Mouse (Mus musculus): Measurements from ENCODE around the gene Mydgf. TPM values are rescaled to one million over a fixed set of nuclear protein-coding genes. Genes with fewer than 3 reads are reported as not detected.

Mydgf gene
- polyA plus RNA-seq, 1 experiment: 27.5 TPM

GRCm38 (mm10) chr17:56148790-56149618, 34.7 kb downstream of the Mydgf start:
- peak overlapping the region; percentile 46 for H3K4me3 ChIP-seq (ENCODE audit: extremely low read depth, insufficient read depth, insufficient read length)
- no peak overlapping the region for H3K27ac ChIP-seq (ENCODE audit: insufficient read depth, low read length)
- no peak for TF ChIP-seq CTCF (IDR thresholded peaks at IDR 0.05; ENCODE audit: extremely low read depth, insufficient read depth, insufficient read length, insufficient replicate concordance)
- no peak for TF ChIP-seq POLR2A (IDR thresholded peaks at IDR 0.05; ENCODE audit: low read depth, low read length)
- no peaks in the 10 kb centered on the region for H3K36me3 ChIP-seq (ENCODE audit: control insufficient read depth, insufficient read depth, low read length)
- H3K4me1 ChIP-seq (ENCODE audit: control insufficient read depth, insufficient read depth, insufficient read length): peaks cover 6% of the 10 kb centered on the region
- WGBS: 8% methylated on average over 30 of the region's 30 CpGs
- DNase-seq (ENCODE audit: low read depth in 1 of 2, low spot score in 2 of 2): no peak
- H3K27me3 ChIP-seq (ENCODE audit: control insufficient read depth, insufficient read depth, low read length): no peaks in the 10 kb centered on the region

DNA sequence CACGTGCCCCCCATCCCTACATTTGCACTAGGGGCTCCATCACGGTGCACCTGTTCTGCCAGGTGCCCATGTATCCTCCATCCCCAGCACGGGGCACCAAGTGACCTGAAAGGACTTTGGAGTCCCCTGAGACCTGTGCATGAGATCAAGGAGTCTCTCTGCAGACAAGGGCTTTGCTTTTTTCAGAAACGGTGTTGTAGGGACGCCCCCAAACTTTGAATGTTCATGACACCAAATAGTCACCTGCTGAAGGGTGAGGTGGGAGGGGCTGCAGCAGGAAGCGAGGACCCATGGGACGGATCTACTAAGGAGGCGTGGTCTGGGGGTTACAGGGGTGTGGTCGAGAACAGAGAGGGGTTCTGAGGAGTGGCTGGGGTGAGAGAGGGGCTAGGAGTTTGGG, 35.4 kb downstream of the Mydgf start:
- WGBS: 22% methylated on average over 9 of the region's 9 CpGs
- H3K36me3 ChIP-seq (ENCODE audit: control insufficient read depth, insufficient read depth, low read length): no peaks in the 10 kb centered on the region
- TF ChIP-seq POLR2A (IDR thresholded peaks at IDR 0.05; ENCODE audit: low read depth, low read length) (no peak), CTCF (IDR thresholded peaks at IDR 0.05; ENCODE audit: extremely low read depth, insufficient read depth, insufficient read length, insufficient replicate concordance) (no peak)
- peak overlapping the region; percentile 46; the same call in 1 of the 2 replicates for H3K4me3 ChIP-seq (ENCODE audit: extremely low read depth, insufficient read depth, insufficient read length)
- no peaks in the 10 kb centered on the region for H3K27me3 ChIP-seq (ENCODE audit: control insufficient read depth, insufficient read depth, low read length)
- DNase-seq (ENCODE audit: low read depth in 1 of 2, low spot score in 2 of 2): peak; percentile 31 to 44
- no peak overlapping the region for H3K27ac ChIP-seq (ENCODE audit: insufficient read depth, low read length)
- peaks cover 6% of the 10 kb centered on the region for H3K4me1 ChIP-seq (ENCODE audit: control insufficient read depth, insufficient read depth, insufficient read length)

DNA sequence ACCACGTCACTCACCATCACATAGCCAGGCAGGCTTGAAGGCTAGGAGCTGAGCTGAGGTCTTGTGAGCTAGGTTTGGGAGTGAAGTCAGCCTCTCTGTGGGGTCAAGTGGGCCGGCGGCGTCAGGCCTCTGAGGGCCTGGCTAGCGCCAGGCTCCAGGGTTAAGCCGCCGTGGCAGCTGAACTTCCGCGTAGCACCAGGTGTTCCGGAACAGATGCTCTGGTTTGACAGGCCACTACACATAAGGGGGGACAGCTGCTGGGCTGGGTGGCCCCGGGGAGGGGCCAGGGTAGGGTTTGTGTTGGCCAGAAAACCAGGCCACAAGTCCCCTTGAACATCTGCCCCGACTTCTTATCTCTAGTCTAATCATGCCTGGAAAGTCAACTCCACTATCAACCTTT, 36.3 kb downstream of the Mydgf start:
- Histone ChIP-seq H3K4me1 (ENCODE audit: control insufficient read depth, insufficient read depth, insufficient read length) (peaks cover 6% of the 10 kb centered on the region), H3K27ac (ENCODE audit: insufficient read depth, low read length) (no peak overlapping the region), H3K36me3 (ENCODE audit: control insufficient read depth, insufficient read depth, low read length) (no peaks in the 10 kb centered on the region), H3K27me3 (ENCODE audit: control insufficient read depth, insufficient read depth, low read length) (no peaks in the 10 kb centered on the region), H3K4me3 (ENCODE audit: extremely low read depth, insufficient read depth, insufficient read length) (no peak overlapping the region)
- WGBS: 51% methylated on average over 12 of the region's 12 CpGs
- DNase-seq (ENCODE audit: low read depth in 1 of 2, low spot score in 2 of 2): no peak
- TF ChIP-seq CTCF (IDR thresholded peaks at IDR 0.05; ENCODE audit: extremely low read depth, insufficient read depth, insufficient read length, insufficient replicate concordance) (no peak), POLR2A (IDR thresholded peaks at IDR 0.05; ENCODE audit: low read depth, low read length) (no peak)

- H3K4me3 ChIP-seq (ENCODE audit: extremely low read depth, insufficient read depth, insufficient read length): no peak overlapping the region
- 0 out of 2 replicates have a peak, but pooled peaks cover 1% of the 10 kb centered on the region for H3K27me3 ChIP-seq (ENCODE audit: control insufficient read depth, insufficient read depth, low read length)
- 59% methylated on average over 9 of the region's 9 CpGs for WGBS
- H3K4me1 ChIP-seq (ENCODE audit: control insufficient read depth, insufficient read depth, insufficient read length): peaks cover 6% of the 10 kb centered on the region
- H3K36me3 ChIP-seq (ENCODE audit: control insufficient read depth, insufficient read depth, low read length): no peaks in the 10 kb centered on the region
- TF ChIP-seq CTCF (IDR thresholded peaks at IDR 0.05; ENCODE audit: extremely low read depth, insufficient read depth, insufficient read length, insufficient replicate concordance): no peak
- no peak for TF ChIP-seq POLR2A (IDR thresholded peaks at IDR 0.05; ENCODE audit: low read depth, low read length)
- no peak for DNase-seq (ENCODE audit: low read depth in 1 of 2, low spot score in 2 of 2)
- H3K27ac ChIP-seq (ENCODE audit: insufficient read depth, low read length): no peak overlapping the region
Measured at GRCm38 (mm10) chr17:56146131-56146530, 37.6 kb downstream of the Mydgf start.

DNA sequence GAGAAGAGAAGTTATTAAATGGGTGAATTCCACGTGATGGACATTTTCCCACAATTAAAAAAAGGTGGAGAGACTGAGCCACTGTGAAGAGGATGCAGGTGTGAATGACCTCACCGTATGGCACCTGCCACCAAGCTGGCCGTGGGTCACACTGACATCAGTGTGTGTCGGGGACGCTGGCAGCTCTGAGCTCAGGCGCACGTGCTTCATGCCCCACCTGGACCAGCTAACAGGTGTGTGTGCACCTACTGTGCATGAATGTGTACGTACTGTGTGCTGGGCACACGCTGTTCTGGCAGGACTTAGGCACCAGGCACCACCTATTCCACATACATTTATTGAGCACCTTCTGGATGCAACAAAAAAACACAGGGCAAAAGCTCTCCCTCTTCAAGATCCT, 39.2 kb downstream of the Mydgf start:
- Histone ChIP-seq H3K27ac (ENCODE audit: insufficient read depth, low read length) (no peak overlapping the region), H3K4me1 (ENCODE audit: control insufficient read depth, insufficient read depth, insufficient read length) (peaks cover 10% of the 10 kb centered on the region), H3K4me3 (ENCODE audit: extremely low read depth, insufficient read depth, insufficient read length) (no peak overlapping the region), H3K36me3 (ENCODE audit: control insufficient read depth, insufficient read depth, low read length) (no peaks in the 10 kb centered on the region), H3K27me3 (ENCODE audit: control insufficient read depth, insufficient read depth, low read length) (peaks cover 13% of the 10 kb centered on the region)
- DNase-seq (ENCODE audit: low read depth in 1 of 2, low spot score in 2 of 2): no peak
- WGBS: 71% methylated on average over 9 of the region's 9 CpGs
- TF ChIP-seq CTCF (IDR thresholded peaks at IDR 0.05; ENCODE audit: extremely low read depth, insufficient read depth, insufficient read length, insufficient replicate concordance) (no peak), POLR2A (IDR thresholded peaks at IDR 0.05; ENCODE audit: low read depth, low read length) (no peak)

GRCm38 (mm10) chr17:56141702-56142605, 41.8 kb downstream of the Mydgf start:
- peak overlapping the region; percentile 25 for H3K4me3 ChIP-seq (ENCODE audit: extremely low read depth, insufficient read depth, insufficient read length)
- no peak overlapping the region for H3K27ac ChIP-seq (ENCODE audit: insufficient read depth, low read length)
- WGBS: 7% methylated on average over 47 of the region's 47 CpGs
- TF ChIP-seq POLR2A (IDR thresholded peaks at IDR 0.05; ENCODE audit: low read depth, low read length): no peak
- TF ChIP-seq CTCF (IDR thresholded peaks at IDR 0.05; ENCODE audit: extremely low read depth, insufficient read depth, insufficient read length, insufficient replicate concordance): no peak
- H3K36me3 ChIP-seq (ENCODE audit: control insufficient read depth, insufficient read depth, low read length): no peaks in the 10 kb centered on the region
- DNase-seq (ENCODE audit: low read depth in 1 of 2, low spot score in 2 of 2): no peak
- H3K27me3 ChIP-seq (ENCODE audit: control insufficient read depth, insufficient read depth, low read length): peaks cover 17% of the 10 kb centered on the region
- H3K4me1 ChIP-seq (ENCODE audit: control insufficient read depth, insufficient read depth, insufficient read length): peaks cover 3% of the 10 kb centered on the region
